Mouse (Mus musculus) lung, embryonic 14.5 days (tissue): ENCODE results near the gene Mfsd11. TPM values are rescaled to one million over a fixed set of nuclear protein-coding genes. Genes with fewer than 3 reads are reported as not detected.

Experiments
- ATAC-seq: fragments of 200-750 bp; cut with Nextera tagmentation; 2 replicates; pipeline ENCODE4 v1.8.0; 2017; ENCODE audit warnings: mild to moderate bottlenecking, moderate TSS enrichment, moderate library complexity; ENCODE audit not compliant: insufficient read depth
- DNase-seq: peaks from one replicate; pipeline ENCODE4 v3.0.0-alpha.2; 2015
- H3K27ac ChIP-seq: fragments of 300-500 bp; sonication (generic); 2 replicates; pipeline ENCODE4 v1.5.1; 2014; ENCODE audit warnings: low read depth, mild to moderate bottlenecking, moderate library complexity
- H3K27me3 ChIP-seq: fragments of 300-500 bp; sonication (generic); 2 replicates; pipeline ENCODE4 v1.6.1; 2014; ENCODE audit warnings: low read length, control low read depth; ENCODE audit not compliant: insufficient read depth
- H3K36me3 ChIP-seq: fragments of 300-500 bp; sonication (generic); 2 replicates; pipeline ENCODE4 v1.6.1; 2014; ENCODE audit warnings: control low read depth; ENCODE audit not compliant: insufficient read depth
- H3K4me1 ChIP-seq: fragments of 300-500 bp; sonication (generic); 2 replicates; pipeline ENCODE4 v1.6.1; 2014; ENCODE audit warnings: antibody characterized with exemption, control low read depth; ENCODE audit not compliant: insufficient read depth
- H3K4me2 ChIP-seq: fragments of 300-500 bp; sonication (generic); 2 replicates; pipeline ENCODE4 v1.6.1; 2014; ENCODE audit warnings: mild to moderate bottlenecking
- H3K4me3 ChIP-seq: fragments of 300-500 bp; sonication (generic); 2 replicates; pipeline ENCODE4 v1.5.1; 2014; ENCODE audit warnings: low read depth, low read length
- H3K9ac ChIP-seq: fragments of 300-500 bp; sonication (generic); 2 replicates; pipeline ENCODE4 v1.6.1; 2014
- H3K9me3 ChIP-seq: fragments of 300-500 bp; sonication (generic); 2 replicates; pipeline ENCODE4 v1.6.1; 2016; ENCODE audit warnings: low read depth, low read length, control low read depth
- CTCF ChIP-seq: IDR thresholded peaks from 2 replicates; pipeline ENCODE4 v1.5.1; 2016; ENCODE audit warnings: antibody characterized with exemption, low read depth
- WGBS: fragments of 180-500 bp; shearing (Covaris S2); extraction: QIAGEN DNeasy Blood & Tissue Kit; methylation state at CpG from one replicate; pipeline ENCODE4 v1.1.7; 2014; 5-methylcytosine and 5-hydroxymethylcytosine counted together
- polyA plus RNA-seq: library from polyadenylated mRNA; unstranded; fragments of >200 nt; fragmentation: Nextera tagmentation; extraction: Ambion mirVana; gene quantifications from 2 replicates; pipeline ENCODE4 v1.2.1, GENCODE M21; 2014

Mfsd11 gene
- polyA plus RNA-seq, 1 experiment from 2014 or later = 31.8 TPM

DNA sequence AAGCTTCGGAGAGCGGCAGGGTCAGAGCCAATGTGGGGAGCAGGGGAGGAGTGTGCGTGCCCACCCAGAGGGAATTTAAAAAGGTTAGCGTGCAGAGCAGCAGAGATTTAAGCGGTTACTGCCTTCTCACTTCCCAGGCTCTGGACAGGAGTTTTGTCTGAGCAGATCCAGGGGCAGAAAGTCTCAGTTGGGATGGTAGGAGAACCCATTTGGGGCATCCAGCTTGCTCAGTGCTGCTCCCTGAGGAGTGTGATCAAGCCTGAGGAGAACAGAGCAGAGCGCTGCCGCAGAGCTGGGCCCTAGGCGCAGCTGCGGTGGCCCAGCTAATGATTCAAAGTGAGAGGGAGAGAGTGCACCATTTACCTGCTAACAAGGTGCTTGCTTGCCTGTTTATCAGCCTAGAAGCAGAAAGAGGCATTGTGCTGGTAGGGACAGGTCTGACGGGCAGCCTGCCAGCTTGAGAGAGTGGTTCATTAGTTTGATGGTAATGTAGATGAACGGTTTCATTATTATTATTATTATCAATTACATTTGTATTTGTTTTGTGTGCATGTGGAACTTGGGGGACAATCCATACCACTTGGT, 43.3 kb upstream of the Mfsd11 start:
- Histone ChIP-seq H3K4me1 (peaks cover 16% of the 10 kb centered on the region), H3K9me3 (no peaks in the 10 kb centered on the region), H3K36me3 (0 out of 2 replicates have a peak, but pooled peaks cover 5% of the 10 kb centered on the region), H3K27me3 (no peaks in the 10 kb centered on the region), H3K27ac (no peak overlapping the region), H3K9ac (no peak overlapping the region), H3K4me3 (no peak overlapping the region), H3K4me2 (no peak overlapping the region)
- ATAC-seq (no peak), DNase-seq (no peak)
- WGBS = 79% methylated on average over 11 of the region's 11 CpGs
- no peak for TF ChIP-seq CTCF

DNA sequence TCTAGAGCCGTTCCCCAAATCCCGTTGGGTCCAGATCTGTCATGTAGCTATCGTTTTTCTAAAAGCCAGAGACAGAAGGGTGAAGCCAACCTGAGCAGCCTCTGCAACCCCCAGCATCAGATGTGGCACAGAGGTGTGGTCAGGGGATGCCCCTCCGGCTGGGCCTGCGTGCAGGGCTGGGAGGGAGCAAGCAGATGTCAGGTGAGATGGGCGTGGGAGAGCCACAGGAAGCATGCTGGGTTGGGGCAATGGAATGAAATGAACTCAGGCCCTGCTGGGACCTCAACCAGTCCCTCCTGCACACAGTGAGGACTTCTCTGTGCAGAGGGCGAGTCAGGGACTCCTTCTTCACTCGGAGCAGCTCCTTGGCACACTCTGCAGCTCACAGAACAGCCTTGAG, 42.7 kb upstream of the Mfsd11 start:
- peaks cover 23% of the 10 kb centered on the region for H3K4me1 ChIP-seq
- DNase-seq = no peak
- H3K27me3 ChIP-seq = no peaks in the 10 kb centered on the region
- H3K9me3 ChIP-seq = no peaks in the 10 kb centered on the region
- no peak overlapping the region for H3K4me2 ChIP-seq
- 0 out of 2 replicates have a peak, but pooled peaks cover 5% of the 10 kb centered on the region for H3K36me3 ChIP-seq
- no peak overlapping the region for H3K27ac ChIP-seq
- ATAC-seq = no peak
- 80% methylated on average over 8 of the region's 8 CpGs for WGBS
- H3K9ac ChIP-seq = no peak overlapping the region
- no peak for TF ChIP-seq CTCF
- no peak overlapping the region for H3K4me3 ChIP-seq

GRCm38 (mm10) chr11:116810528-116810927, 41.7 kb upstream of the Mfsd11 start:
- Histone ChIP-seq H3K4me2 (peak overlapping the region; percentile 66; the same call in 1 of the 2 replicates), H3K9ac (no peak overlapping the region), H3K36me3 (0 out of 2 replicates have a peak, but pooled peaks cover 5% of the 10 kb centered on the region), H3K4me1 (peaks cover 32% of the 10 kb centered on the region), H3K27ac (no peak overlapping the region), H3K9me3 (no peaks in the 10 kb centered on the region), H3K27me3 (no peaks in the 10 kb centered on the region), H3K4me3 (no peak overlapping the region)
- no peak for TF ChIP-seq CTCF
- no peak for DNase-seq
- no peak for ATAC-seq
- WGBS = 70% methylated on average over 11 of the region's 11 CpGs

DNA sequence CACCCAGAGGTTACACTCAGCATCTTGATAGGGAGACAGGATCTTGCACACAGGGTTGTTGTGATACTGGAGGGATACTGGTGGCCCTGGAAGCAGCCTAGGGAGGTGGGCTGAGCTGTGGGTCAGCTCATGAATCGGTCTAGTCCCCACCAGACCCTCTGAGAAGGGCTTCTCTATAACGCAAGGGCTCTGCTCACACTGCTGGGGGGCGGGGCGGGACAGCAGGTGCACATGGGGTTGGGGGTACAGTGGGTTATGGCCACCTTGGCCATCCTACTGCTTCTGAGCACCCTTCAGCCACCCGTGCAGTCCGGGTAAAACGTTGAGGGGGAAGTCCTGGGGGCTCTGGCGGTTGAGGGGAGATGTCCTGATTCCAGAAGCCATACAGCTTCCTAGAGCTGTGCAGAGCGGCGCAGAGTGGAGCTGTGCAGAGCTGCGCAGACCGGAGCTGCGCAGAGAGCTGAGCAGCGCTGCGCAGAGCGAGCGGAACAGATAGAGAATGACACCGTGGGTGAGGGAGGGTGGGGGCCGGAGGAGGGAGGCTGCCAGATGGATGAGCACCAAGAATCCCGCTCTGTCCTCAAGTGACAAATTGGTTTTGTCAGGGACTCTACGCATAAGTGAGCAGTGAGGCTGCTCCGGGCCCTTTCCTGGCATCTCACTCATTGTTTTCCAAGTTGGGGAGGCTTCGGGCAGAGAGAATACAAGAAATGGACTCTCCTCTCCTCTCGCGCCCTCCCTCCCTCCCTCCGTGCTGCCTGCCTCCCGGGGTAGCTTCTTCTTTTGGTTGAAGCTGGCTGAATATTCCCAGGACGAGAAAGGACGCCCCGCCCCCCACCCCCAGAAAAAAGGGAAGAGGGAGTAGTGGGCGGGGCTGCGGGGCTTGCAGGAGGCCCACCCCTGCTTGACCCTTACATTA, 41.0 kb upstream of the Mfsd11 start:
- Histone ChIP-seq H3K4me2 (peak overlapping the region; percentile 66), H3K27ac (peak overlapping the region; percentile 82), H3K36me3 (0 out of 2 replicates have a peak, but pooled peaks cover 5% of the 10 kb centered on the region), H3K27me3 (no peaks in the 10 kb centered on the region), H3K9me3 (no peaks in the 10 kb centered on the region), H3K9ac (peak overlapping the region; percentile 18), H3K4me3 (peak overlapping the region; percentile 32), H3K4me1 (peaks cover 32% of the 10 kb centered on the region)
- 0 out of 2 replicates have a peak, but pooled peaks have one; percentile 14 for TF ChIP-seq CTCF
- DNase-seq = peak; percentile 87
- 8% methylated on average over 32 of the region's 32 CpGs for WGBS
- peak; percentile 77 for ATAC-seq

- 37% methylated on average over 21 of the region's 21 CpGs for WGBS
- peak overlapping the region; percentile 39; the same call in 1 of the 2 replicates for H3K4me2 ChIP-seq
Measured at GRCm38 (mm10) chr11:116812793-116813529, 39.3 kb upstream of the Mfsd11 start.

DNA sequence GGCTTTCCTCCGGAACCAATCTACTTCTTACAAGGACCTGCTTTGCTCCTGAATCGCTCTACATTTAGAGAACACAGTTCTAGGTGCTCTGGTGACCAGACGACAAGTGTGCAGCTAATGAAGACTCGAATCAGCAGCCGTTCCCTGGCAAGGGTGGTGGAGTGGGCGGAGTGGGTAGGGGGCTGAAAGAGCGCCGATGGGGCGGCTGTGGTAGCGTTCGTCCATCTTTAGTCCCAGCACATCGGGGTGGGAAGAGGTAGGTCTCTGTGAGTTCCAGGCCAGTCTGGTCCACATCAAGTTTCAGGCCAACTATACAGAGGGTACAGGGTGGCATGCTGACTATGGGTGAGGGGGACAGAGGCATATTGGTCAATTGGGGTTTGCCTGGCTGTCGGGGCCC, 38.6 kb upstream of the Mfsd11 start:
- peak overlapping the region; percentile 39; the same call in 1 of the 2 replicates for H3K4me2 ChIP-seq

More at GRCm38 (mm10) chr11:116812793-116813529, 39.3 kb upstream of the Mfsd11 start:
- H3K4me1 ChIP-seq = peaks cover 32% of the 10 kb centered on the region
- no peaks in the 10 kb centered on the region for H3K9me3 ChIP-seq
- 0 out of 2 replicates have a peak overlapping the region, but pooled peaks have one; percentile 2 for H3K9ac ChIP-seq
- DNase-seq (peak; percentile 81), ATAC-seq (peak; percentile 23; the same call in 1 of the 2 replicates)
- TF ChIP-seq CTCF = peak; percentile 34
- 0 out of 2 replicates have a peak, but pooled peaks cover 5% of the 10 kb centered on the region for H3K36me3 ChIP-seq
- no peaks in the 10 kb centered on the region for H3K27me3 ChIP-seq
- H3K27ac ChIP-seq = peak overlapping the region; percentile 94
- H3K4me3 ChIP-seq = no peak overlapping the region

More for the DNA sequence above, 38.6 kb upstream of the Mfsd11 start:
- ATAC-seq (no peak), DNase-seq (no peak)
- Histone ChIP-seq H3K36me3 (0 out of 2 replicates have a peak, but pooled peaks cover 5% of the 10 kb centered on the region), H3K27ac (peak overlapping the region; percentile 94), H3K4me3 (no peak overlapping the region), H3K9ac (peak overlapping the region; percentile 6; the same call in 1 of the 2 replicates), H3K9me3 (no peaks in the 10 kb centered on the region), H3K27me3 (no peaks in the 10 kb centered on the region), H3K4me1 (peaks cover 32% of the 10 kb centered on the region)
- WGBS = 78% methylated on average over 13 of the region's 13 CpGs
- TF ChIP-seq CTCF = no peak
